Comparison of ENCODE assay signal across 25 mouse cellular contexts in genomic region chr2:146398211-146398865, GRCm38 (mm10).
DNase-seq lines count a peak whose midpoint lies in the region; ATAC-seq lines count a peak whose summit lies in the region.
"Had no signal": no experiment of that assay in that cellular context is flagged by ENCODE, and none has a peak within 500 bp of the region (broad histone marks: within the 10 kb centered on the region; RNA-seq: fewer than 3 reads in every experiment).

No protein-coding gene starts in this region.

- H3K27me3 ChIP-seq in forebrain, embryonic 14.5 days (replicated peaks; ENCODE audit: control insufficient read depth, insufficient read depth, low read length) = no peaks in the 10 kb centered on the region
- H3K27me3 ChIP-seq in forebrain, embryonic 10.5 days (ENCODE audit: poor library complexity, severe bottlenecking) = no peaks in the 10 kb centered on the region
- H3K27me3 ChIP-seq: heart, embryonic 12.5 days; midbrain, embryonic 13.5 days had no signal

- no peak overlapping the region for H3K4me2 ChIP-seq in forebrain, embryonic 14.5 days (ENCODE audit: low read length)
- H3K4me2 ChIP-seq: heart, embryonic 12.5 days; hindbrain, embryonic 14.5 days; midbrain, embryonic 13.5 days had no signal

- H3K9me3 ChIP-seq in forebrain, embryonic 14.5 days (replicated peaks; ENCODE audit: control insufficient read depth, low read length) = no peaks in the 10 kb centered on the region
- no peaks in the 10 kb centered on the region for H3K9me3 ChIP-seq in forebrain, embryonic 10.5 days
- H3K9me3 ChIP-seq: heart, embryonic 12.5 days; midbrain, embryonic 13.5 days had no signal

- H3K4me3 ChIP-seq in forebrain, embryonic 14.5 days (ENCODE audit: low read depth, low read length) = no peak overlapping the region
- H3K4me3 ChIP-seq in forebrain, embryonic 10.5 days = no peak overlapping the region
- H3K4me3 ChIP-seq: gastrocnemius, adult 2 months; heart, adult 2 months; heart, embryonic 12.5 days; midbrain, embryonic 13.5 days had no signal

- 0 out of 2 replicates have a peak, but pooled peaks cover 2% of the 10 kb centered on the region for H3K36me3 ChIP-seq in forebrain, embryonic 14.5 days (ENCODE audit: control insufficient read depth, insufficient read depth, low read length)
- H3K36me3 ChIP-seq in forebrain, embryonic 10.5 days (replicated peaks) = peaks cover 5% of the 10 kb centered on the region; the same call in 1 of the 2 replicates

- H3K9ac ChIP-seq in forebrain, embryonic 14.5 days (ENCODE audit: low read length) = no peak overlapping the region
- H3K9ac ChIP-seq: heart, embryonic 12.5 days; hindbrain, embryonic 14.5 days; liver, embryonic 14.5 days; midbrain, embryonic 13.5 days had no signal

- intact Hi-C loops in left cerebral cortex, postnatal 25 days (cut with DNase I) = no loop called here

- peak overlapping the region; percentile 35; the same call in 1 of the 2 replicates for H3K27ac ChIP-seq in forebrain, embryonic 14.5 days (ENCODE audit: low read depth, low read length)
- H3K27ac ChIP-seq in forebrain, embryonic 10.5 days = no peak overlapping the region
- H3K27ac ChIP-seq: gastrocnemius, adult 2 months; heart, adult 2 months; hindbrain, embryonic 14.5 days; liver, embryonic 14.5 days; macrophage; midbrain, embryonic 13.5 days had no signal

- no peak for ATAC-seq in forebrain, embryonic 14.5 days
- ATAC-seq: intestine, postnatal 0 days; midbrain, embryonic 13.5 days had no signal

- peak; percentile 29 for DNase-seq in forebrain, embryonic 14.5 days (ENCODE audit: low spot score)
- DNase-seq in forebrain, embryonic 10.5 days (ENCODE audit: extremely low spot score, low spot score) = no peak
- DNase-seq in layer of hippocampus, adult 18-20 months (ENCODE audit: low spot score in 2 of 2) = peak; percentile 33 to 67
- no peak for DNase-seq in layer of hippocampus, postnatal 25 days (ENCODE audit: extremely low spot score in 1 of 2, low spot score in 1 of 2)
- peak; percentile 44 for DNase-seq in layer of hippocampus, adult 9-11 months
- DNase-seq in yolk sac, embryonic 10.5 days (ENCODE audit: low spot score) = no peak
- no peak for DNase-seq in left cerebral cortex, postnatal 25 days (ENCODE audit: low spot score in 2 of 2)
- DNase-seq: adrenal gland, postnatal 14 days; cerebellum, adult 11 months; cerebellum, adult 9-10 months; cerebellum, postnatal 36 days; gastrocnemius, adult 2 months; heart, adult 2 months; kidney, adult 9 months; kidney, postnatal 14 days; liver; lung, adult 2 months; lung, postnatal 10 days; thymus, postnatal 4 days had no signal

- WGBS in forebrain, embryonic 14.5 days = 82% methylated on average over 6 of the region's 6 CpGs
- 89% methylated on average over 6 of the region's 6 CpGs for WGBS in forebrain, embryonic 10.5 days

- H3K4me1 ChIP-seq in forebrain, embryonic 14.5 days (ENCODE audit: control insufficient read depth, insufficient read depth, low read length) = peaks cover 5% of the 10 kb centered on the region; the same call in 1 of the 2 replicates
- H3K4me1 ChIP-seq in forebrain, embryonic 10.5 days = peaks cover 25% of the 10 kb centered on the region
- H3K4me1 ChIP-seq: heart, embryonic 12.5 days had no signal

Comparison
In these comparisons a context has a peak if more than half of its experiments do, and no peak if none do; other contexts are left out.
1. DNase-seq: peak in forebrain, embryonic 14.5 days (single experiment), layer of hippocampus, adult 18-20 months (2 of 2) and layer of hippocampus, adult 9-11 months (single experiment); none in forebrain, embryonic 10.5 days (single experiment), layer of hippocampus, postnatal 25 days (0 of 2), yolk sac, embryonic 10.5 days (single experiment) and left cerebral cortex, postnatal 25 days (0 of 2).